Comparison of ENCODE assay signal across 10 mouse cellular contexts in the genomic region with DNA sequence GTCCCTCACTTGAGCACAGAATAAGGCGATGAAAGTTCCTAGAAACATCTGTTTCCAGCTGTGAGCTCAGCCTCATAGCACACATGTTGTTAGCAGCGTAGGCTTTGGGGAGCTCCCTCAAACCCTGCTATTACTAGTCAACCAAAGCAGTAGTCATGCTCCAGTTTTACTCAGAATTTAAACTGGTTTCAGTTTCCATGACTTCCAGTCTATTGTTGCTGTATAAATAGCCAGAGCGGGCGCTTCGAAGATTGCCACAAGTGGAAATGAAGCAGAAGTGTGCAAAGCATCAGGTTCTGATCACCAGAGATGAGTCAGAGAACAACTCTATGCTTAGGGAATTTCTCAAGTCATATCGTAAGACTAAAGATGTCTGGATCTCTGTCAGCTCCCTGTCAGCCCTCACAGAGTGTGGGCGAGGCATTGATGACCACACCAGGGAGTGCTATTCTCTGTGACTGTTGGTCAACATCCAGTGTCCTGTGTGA. TPM values are rescaled to one million over a fixed set of nuclear protein-coding genes. Genes with fewer than 3 reads are reported as not detected.
A peak's percentile ranks its signal among the peaks of the same experiment; 100 is the strongest.
DNase-seq lines count a peak whose midpoint lies in the region; ATAC-seq lines count a peak whose summit lies in the region.
"Had no signal": no experiment of that assay in that cellular context is flagged by ENCODE, and none has a peak within 500 bp of the region (broad histone marks: within the 10 kb centered on the region; RNA-seq: fewer than 3 reads in every experiment).

No protein-coding gene starts in this region.

- no peaks in the 10 kb centered on the region for H3K36me3 ChIP-seq in forebrain, embryonic 13.5 days (ENCODE audit: poor library complexity, severe bottlenecking)
- H3K36me3 ChIP-seq: midbrain, embryonic 10.5 days had no signal

- no peak overlapping the region for H3K9ac ChIP-seq in forebrain, embryonic 13.5 days

- peak; percentile 70 for ATAC-seq in granulocyte monocyte progenitor cell, adult 5-6 weeks (replicated peaks; ENCODE audit: poor library complexity, severe bottlenecking)
- no peak for ATAC-seq in forebrain, embryonic 13.5 days

- H3K4me2 ChIP-seq in forebrain, embryonic 13.5 days = no peak overlapping the region

- no peaks in the 10 kb centered on the region for H3K27me3 ChIP-seq in forebrain, embryonic 13.5 days

- peak; percentile 28 to 37 for DNase-seq in right cerebral cortex, adult 2 months (ENCODE audit: low spot score in 2 of 2)
- no peak for DNase-seq in right cerebral cortex, adult 18-20 months
- DNase-seq in lung, postnatal 14 days = peak; percentile 18
- DNase-seq in layer of hippocampus, postnatal 36 days = no peak
- no peak for DNase-seq in urinary bladder, postnatal 10 days (ENCODE audit: low spot score)
- DNase-seq: cerebellum, postnatal 10 days had no signal

- no peaks in the 10 kb centered on the region for H3K9me3 ChIP-seq in forebrain, embryonic 13.5 days (replicated peaks)
- H3K9me3 ChIP-seq: midbrain, embryonic 10.5 days had no signal

- WGBS in forebrain, embryonic 13.5 days = 90% methylated on average over 7 of the region's 7 CpGs

- H3K4me1 ChIP-seq in forebrain, embryonic 13.5 days = no peaks in the 10 kb centered on the region

- H3K27ac ChIP-seq in forebrain, embryonic 13.5 days = no peak overlapping the region
- H3K27ac ChIP-seq: kidney, postnatal 0 days; midbrain, embryonic 10.5 days had no signal

- H3K4me3 ChIP-seq in forebrain, embryonic 13.5 days = no peak overlapping the region
- H3K4me3 ChIP-seq: midbrain, embryonic 10.5 days had no signal

RNA-seq across cellular contexts. Expression of a gene that starts 36.2 kb away (rescaled TPM):
- total RNA-seq in granulocyte monocyte progenitor cell, adult 5-6 weeks (2014; fragmentation: Nextera tagmentation) = 15.2 and 23.7 TPM in 2 replicates
- total RNA-seq in granulocyte monocyte progenitor cell, adult 5-6 weeks (2017) = 12.4 and 13.2 TPM in 2 replicates
- total RNA-seq in layer of hippocampus, postnatal 36 days (2021) = 10 to 100 TPM; 64.4 to 66.1 TPM
- 37.0 and 38.3 TPM in 2 replicates for polyA plus RNA-seq in forebrain, embryonic 13.5 days (2015; fragmentation: Nextera tagmentation; extraction: Ambion mirVana)

Comparison
In these comparisons a context has a peak if more than half of its experiments do, and no peak if none do; other contexts are left out.
1. DNase-seq: peak in right cerebral cortex, adult 2 months (2 of 2) and lung, postnatal 14 days (single experiment); none in right cerebral cortex, adult 18-20 months (single experiment), layer of hippocampus, postnatal 36 days (0 of 2) and urinary bladder, postnatal 10 days (single experiment).